Mouse (Mus musculus) CD4-positive, CD25-positive, alpha-beta regulatory T cell, adult 4 months (primary cell): ENCODE measurements around the gene Ddx25. TPM values are rescaled to one million over a fixed set of nuclear protein-coding genes. Genes with fewer than 3 reads are reported as not detected.

Experiments used
- ATAC-seq: one replicate; pipeline ENCODE4 v1.8.0; 2017
- polyA plus RNA-seq, 2 experiments: library from polyadenylated mRNA; unstranded; fragments of 100-300 nt; shearing (Covaris generic); gene quantifications; one replicate each; pipeline ENCODE4 v1.2.1; 2017

Ddx25 gene
- polyA plus RNA-seq, 2 experiments from 2014 or later, result 0.05 to 0.11 TPM

DNA sequence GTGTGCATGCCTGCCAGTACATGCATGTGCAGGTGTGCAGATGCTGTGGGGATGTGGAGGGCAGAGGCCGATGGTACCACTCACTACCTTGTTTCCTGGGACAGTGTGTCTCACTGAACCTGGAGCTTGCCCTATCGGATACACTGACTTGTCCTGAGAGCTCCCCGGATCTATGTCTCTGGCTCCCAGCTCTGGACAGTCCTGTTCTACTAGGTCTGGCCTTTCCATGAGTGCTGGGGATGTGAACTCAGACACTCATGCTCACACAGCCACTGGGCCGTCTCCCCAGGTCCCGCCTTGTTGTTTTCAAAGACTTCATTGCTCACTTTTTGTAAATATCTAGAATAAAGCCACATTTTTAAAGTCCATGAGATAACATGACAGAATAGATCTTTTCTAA is 17.3 kb downstream of the Ddx25 start:
- no peak for ATAC-seq

GRCm38 (mm10) chr9:35539001-35539750 is 19.2 kb downstream of the Ddx25 start:
- ATAC-seq, result no peak

DNA sequence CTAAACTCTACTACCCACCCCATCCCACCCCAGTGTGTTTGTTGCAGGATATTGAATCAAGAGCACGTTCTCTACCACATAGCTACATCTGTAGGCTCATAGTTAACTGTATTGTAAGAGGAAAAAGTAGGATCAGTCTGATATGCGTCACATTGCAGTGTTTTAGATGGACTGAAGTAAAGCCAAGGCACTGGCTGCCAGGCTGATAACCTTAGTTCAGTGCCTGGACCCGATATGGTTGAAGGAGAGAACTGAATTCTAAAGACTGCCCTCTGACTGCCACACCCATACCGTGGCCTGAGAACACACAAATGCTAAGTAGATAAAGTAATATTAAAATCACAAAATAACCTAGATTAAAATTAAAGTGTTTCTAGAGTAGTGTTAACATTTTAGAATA is 22.5 kb downstream of the Ddx25 start:
- ATAC-seq, result no peak

DNA sequence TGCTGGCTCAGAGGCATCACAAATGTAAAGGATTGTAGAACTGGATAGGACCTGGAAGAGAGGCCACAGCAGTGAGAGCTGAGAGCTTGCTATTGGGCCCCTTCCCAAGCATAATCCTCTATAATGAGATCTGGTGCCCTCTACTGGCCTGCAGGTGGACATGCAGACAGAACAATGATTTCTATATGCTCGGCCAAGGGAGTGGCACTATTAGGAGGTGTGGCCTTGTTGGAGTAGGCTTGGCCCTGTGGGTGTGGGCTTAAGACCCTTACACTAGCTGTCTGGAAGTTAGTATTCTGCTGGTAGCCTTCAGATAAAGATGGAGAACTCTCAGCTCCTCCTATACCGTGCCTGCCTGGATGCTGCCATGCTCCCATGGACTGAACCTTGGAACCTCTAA is 23.2 kb downstream of the Ddx25 start:
- peak; percentile 98 for ATAC-seq

GRCm38 (mm10) chr9:35533266-35533665 is 25.1 kb downstream of the Ddx25 start:
- no peak for ATAC-seq

GRCm38 (mm10) chr9:35529796-35530195 is 28.5 kb downstream of the Ddx25 start:
- ATAC-seq, result no peak

DNA sequence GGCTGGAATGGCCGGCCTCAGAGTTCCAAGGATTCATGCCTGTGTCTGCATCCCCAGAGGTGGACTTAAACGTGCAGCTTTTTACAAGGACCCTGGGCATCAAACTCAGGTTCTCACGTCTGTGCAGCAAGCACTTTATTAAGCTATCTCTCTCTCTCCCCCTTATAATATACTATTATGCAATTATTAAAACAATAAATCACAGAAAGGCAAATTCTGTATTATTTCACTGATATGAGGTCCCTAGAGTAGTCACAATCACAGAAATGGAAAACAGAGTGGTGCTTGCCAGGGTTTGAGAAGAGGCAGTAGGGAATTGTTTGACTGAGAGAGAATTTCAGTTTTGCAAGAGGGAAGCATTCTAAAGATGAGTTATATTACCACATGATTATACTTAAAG is 29.2 kb downstream of the Ddx25 start:
- ATAC-seq, result no peak

DNA sequence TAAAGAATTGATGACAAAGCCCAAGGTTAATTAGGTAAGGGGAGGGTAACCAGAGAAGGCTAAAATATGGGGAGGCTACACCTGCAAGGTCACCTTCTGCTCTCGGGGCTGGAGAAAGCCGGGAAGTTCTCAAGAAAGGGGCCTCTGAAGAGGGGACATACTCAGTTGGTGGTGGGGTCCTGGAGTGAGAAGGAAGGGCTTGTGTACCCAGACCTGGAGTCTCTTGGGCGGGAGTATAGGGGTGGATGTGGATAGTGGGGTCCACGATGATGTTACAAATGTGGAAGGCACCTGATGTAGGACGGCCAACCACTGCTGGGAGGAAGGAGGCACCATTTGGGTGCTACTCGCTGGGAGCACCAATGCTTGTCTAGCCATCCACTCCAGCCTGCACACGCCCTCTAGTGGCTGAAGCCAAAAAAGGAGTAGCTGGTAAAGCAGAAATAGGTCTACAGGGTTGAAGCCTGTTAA is 34.4 kb downstream of the Ddx25 start:
- ATAC-seq, result peak; percentile 88

- ATAC-seq, result no peak
These were observed 34.8 kb downstream of the Ddx25 start for GRCm38 (mm10) chr9:35523541-35523940.

DNA sequence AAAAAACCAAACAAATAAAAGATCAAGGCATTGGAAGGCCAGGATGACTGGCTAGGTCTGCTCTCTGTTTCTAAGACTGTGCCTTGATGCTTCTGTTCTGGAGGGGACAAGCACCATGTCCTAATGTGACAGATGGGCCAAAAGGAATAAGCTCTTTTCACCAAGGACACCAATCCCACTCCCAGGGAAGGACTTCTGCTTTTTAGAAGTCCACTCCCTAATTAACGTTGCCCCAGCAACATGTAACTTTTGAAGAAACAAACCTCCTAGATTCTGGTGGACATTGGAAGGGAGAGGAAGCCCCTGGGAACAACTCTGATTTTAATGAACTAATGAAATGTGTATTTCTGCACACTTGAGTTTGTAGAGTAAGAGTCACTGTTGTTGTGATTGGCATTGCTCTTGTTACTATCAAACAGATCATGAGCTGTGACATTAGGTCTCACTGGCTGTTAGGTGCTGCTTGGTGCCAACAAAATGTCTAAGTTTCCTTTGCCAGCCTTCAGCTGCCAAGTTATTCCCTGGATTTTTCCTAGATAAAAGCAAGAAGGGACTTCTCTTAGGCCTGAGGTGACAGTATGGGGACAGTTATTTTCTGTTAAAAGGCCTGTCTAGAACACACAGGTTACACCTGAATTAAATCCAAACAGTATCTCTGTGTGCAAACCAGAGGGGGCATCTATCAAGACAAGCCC is 35.4 kb downstream of the Ddx25 start:
- no peak for ATAC-seq

GRCm38 (mm10) chr9:35522241-35522640 is 36.1 kb downstream of the Ddx25 start:
- no peak for ATAC-seq

GRCm38 (mm10) chr9:35520631-35521348 is 37.5 kb downstream of the Ddx25 start:
- no peak for ATAC-seq

DNA sequence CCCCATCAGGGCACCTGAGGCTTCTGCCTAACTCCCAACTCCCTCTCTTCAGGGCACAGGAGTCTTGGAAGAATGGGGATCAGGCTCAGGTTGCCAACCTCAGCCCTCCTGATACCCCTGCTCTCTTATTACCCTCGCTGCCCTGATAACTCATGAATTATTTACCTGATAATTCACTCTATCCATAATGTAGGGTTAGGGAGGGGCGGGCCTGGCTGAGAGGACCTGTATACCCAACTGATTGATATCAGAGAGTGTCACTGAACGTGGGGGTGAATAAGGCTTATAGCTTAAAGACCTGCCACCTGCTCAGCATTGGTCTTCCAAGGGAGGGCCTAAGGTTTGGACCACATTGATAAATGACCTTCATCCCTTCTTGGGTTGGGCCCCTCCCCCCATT is 40.2 kb downstream of the Ddx25 start, which contains the start of gene Gm1113:
Gene Gm1113 (minus strand): TSS at position 101 of the 400 bp plus-strand sequence.
- ATAC-seq, result no peak

DNA sequence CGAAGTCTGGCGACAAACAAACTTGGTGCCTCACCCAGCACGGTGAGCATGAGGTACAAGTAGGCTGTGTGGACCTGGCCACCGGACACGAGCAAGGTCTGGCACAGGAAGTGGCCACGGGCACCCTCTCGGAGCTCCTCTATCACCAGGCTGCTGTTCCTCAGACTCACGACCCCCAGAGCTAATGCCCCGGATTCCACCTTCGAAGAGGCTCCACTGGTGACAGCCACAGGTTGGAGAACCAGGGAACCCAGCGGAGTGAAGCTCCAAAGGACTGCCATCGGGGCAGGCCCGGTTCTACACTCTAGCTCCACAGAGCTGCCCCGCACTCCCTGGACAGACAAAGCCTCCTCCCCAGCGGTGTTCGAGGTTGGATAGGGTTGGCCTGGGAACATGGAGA is 41.6 kb downstream of the Ddx25 start:
- no peak for ATAC-seq

DNA sequence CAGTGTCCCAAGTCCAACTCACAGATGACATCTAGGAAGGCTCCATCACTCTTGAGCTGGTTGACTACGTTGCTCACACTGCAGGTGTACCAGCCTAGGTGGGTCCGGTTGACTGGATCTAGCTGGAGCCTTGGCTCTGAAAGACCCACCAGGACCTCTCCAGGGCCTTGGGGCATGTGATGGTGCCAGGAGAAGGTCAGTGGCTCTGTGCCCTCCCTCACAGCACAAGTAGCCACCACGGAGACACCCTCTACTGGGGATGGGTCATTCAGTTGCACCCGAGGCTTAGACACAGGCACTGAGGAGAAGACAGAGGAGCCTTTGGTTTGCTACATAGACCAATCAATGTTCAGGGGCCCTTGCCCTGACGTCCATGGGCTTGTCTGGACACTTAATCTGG is 42.1 kb downstream of the Ddx25 start:
- ATAC-seq, result no peak

DNA sequence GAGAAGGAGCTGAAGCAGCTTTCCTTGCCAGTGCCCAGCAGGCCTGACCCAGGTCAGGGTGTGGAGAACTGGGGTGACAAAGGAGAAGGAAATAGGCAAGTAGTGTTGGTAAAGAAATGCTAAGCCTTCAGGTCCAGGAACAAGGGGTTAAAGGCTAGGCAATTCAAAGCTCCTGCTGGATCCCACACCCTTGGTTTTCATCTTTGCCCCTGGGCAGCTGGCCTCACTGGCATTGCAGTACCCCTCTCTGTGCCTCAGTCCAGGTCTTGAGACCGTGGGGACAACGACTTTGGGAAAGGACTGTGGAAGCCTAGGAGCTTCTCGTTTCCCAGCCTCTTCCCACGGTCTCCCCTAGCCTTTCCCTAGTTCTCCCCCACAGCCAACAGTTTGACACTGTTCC is 44.4 kb downstream of the Ddx25 start:
- ATAC-seq, result no peak

DNA sequence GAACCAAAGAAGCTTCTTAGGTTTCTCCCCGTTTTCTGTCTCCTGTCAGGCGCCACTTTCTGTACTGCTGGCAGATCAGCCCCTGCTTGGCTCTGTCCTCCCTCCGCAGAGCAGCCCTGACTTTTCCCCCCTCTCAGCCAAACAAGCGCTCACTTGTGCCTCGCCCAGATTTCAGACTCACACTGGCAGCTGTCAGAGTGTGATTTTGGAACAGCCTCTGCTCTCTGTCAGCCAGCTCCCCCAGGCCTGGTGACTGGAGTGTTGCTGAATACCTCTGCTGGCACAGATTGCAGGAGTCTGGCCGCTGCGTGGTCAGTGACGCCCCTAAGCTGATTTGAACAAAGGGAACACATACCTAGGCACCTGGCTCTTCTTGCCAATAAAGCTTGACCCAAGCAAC is 50.1 kb downstream of the Ddx25 start:
- ATAC-seq, result no peak

DNA sequence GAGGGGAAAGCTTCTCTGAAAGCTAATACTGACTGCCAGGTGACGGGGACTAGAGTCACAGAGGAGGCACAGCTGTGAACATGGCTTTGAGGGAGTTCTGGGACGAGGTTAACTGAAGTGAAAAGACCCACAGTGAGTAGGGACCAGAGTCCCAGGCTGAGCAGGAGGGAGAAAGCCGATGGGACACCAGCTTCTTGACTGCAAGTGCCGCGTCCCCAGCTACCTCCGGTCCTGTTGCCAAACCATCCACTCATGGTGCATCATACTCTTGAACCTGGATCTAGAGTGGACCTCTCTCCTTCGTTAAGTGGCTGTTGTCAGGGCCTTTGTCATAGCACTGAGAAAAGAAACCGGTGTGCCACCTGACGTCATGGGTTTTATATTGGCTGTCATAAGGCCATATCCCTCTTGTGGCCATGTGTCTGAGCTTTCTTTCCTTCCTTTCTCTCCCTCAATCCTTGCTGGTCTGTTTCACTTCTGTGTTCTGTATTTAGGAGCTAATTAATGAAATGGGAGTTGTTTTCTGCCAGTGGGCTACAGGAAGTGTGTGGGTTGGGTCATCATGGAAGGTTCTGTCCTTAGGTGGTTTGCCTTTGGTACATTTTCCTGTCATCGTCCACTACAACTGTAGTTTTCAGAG is 55.8 kb downstream of the Ddx25 start:
- no peak for ATAC-seq

GRCm38 (mm10) chr9:35499946-35500345 is 58.4 kb downstream of the Ddx25 start:
- no peak for ATAC-seq

GRCm38 (mm10) chr9:35495471-35495870 is 62.9 kb downstream of the Ddx25 start:
- ATAC-seq, result peak; percentile 93

DNA sequence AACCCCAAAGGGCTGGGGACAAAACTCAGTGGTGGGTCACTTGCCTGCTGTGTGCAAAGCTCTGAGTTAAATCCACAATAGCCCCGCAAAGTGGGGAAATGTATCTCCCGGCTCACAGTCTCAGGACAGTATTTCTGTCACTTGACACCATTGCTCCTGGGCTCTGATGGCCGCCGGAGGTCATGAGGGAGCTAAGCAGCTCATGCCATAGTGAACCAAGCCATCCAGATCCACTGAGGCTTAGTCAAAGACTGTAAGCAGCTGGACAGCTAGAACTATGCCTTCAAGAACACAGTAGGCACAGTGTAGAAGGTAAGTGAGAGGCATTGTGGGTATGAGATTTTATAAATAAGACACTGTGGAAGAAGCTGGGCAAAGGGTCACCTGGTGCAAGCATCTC is 63.4 kb downstream of the Ddx25 start:
- ATAC-seq, result no peak

GRCm38 (mm10) chr9:35493733-35494092 is 64.6 kb downstream of the Ddx25 start:
- no peak for ATAC-seq
